Mouse (Mus musculus) heart, embryonic 16.5 days (tissue): Measurements from ENCODE around the gene Ppm1h. TPM values are rescaled to one million over a fixed set of nuclear protein-coding genes. Genes with fewer than 3 reads are reported as not detected.

ENCODE experiments used
- ATAC-seq: fragments of 200-750 bp; cut with Nextera tagmentation; replicated peaks from 2 replicates; pipeline ENCODE4 v1.8.0; 2017; ENCODE audit warnings: moderate number of reproducible peaks; ENCODE audit not compliant: insufficient read depth, low FRiP score; ENCODE audit errors: extremely low read depth
- H3K27ac ChIP-seq: fragments of 300-500 bp; sonication (generic); 2 replicates; pipeline ENCODE4 v1.5.1; 2014; ENCODE audit warnings: mild to moderate bottlenecking, low read length, control low read depth, moderate library complexity
- H3K27me3 ChIP-seq: fragments of 300-500 bp; sonication (generic); 2 replicates; pipeline ENCODE4 v1.6.1; 2014; ENCODE audit warnings: low read length, mixed read lengths; ENCODE audit not compliant: control insufficient read depth, insufficient read depth
- H3K36me3 ChIP-seq: fragments of 300-500 bp; sonication (generic); 2 replicates; pipeline ENCODE4 v1.6.1; 2014; ENCODE audit not compliant: control insufficient read depth, insufficient read depth
- H3K4me1 ChIP-seq: fragments of 300-500 bp; sonication (generic); 2 replicates; pipeline ENCODE4 v1.6.1; 2014; ENCODE audit warnings: low read length, mixed read lengths; ENCODE audit not compliant: control insufficient read depth, insufficient read depth
- H3K4me2 ChIP-seq: fragments of 300-500 bp; sonication (generic); 2 replicates; pipeline ENCODE4 v1.6.1; 2014; ENCODE audit warnings: low read depth, mild to moderate bottlenecking, control low read depth, low read length
- H3K4me3 ChIP-seq: fragments of 300-500 bp; sonication (generic); 2 replicates; pipeline ENCODE4 v1.5.1; 2014; ENCODE audit warnings: mild to moderate bottlenecking, control low read depth, low read length
- H3K9ac ChIP-seq: fragments of 300-500 bp; sonication (generic); 2 replicates; pipeline ENCODE4 v1.6.1; 2014; ENCODE audit warnings: low read length, control low read depth
- H3K9me3 ChIP-seq: fragments of 300-500 bp; sonication (generic); replicated peaks from 2 replicates; pipeline ENCODE4 v1.6.1; 2016; ENCODE audit warnings: low read length; ENCODE audit not compliant: control insufficient read depth
- WGBS: fragments of 180-500 bp; shearing (Covaris S2); extraction: QIAGEN DNeasy Blood & Tissue Kit; methylation state at CpG from one replicate; pipeline ENCODE4 v1.1.7; 2014; 5-methylcytosine and 5-hydroxymethylcytosine counted together
- polyA plus RNA-seq: library from polyadenylated mRNA; unstranded; fragments of >200 nt; fragmentation: Nextera tagmentation; extraction: Ambion mirVana; gene quantifications from 2 replicates; pipeline ENCODE4 v1.2.1, GENCODE M21; 2015

The Ppm1h gene
- polyA plus RNA-seq, 1 experiment from 2014 or later, result 9.4 TPM

GRCm38 (mm10) chr10:122716286-122716685 is 37.7 kb downstream of the Ppm1h start:
- Histone ChIP-seq H3K27ac (no peak overlapping the region), H3K4me1 (peaks cover 5% of the 10 kb centered on the region), H3K9me3 (no peaks in the 10 kb centered on the region), H3K4me2 (no peak overlapping the region), H3K27me3 (no peaks in the 10 kb centered on the region), H3K4me3 (no peak overlapping the region), H3K36me3 (no peaks in the 10 kb centered on the region), H3K9ac (no peak overlapping the region)
- no peak for ATAC-seq
- WGBS, result 67% methylated on average over 8 of the region's 8 CpGs

GRCm38 (mm10) chr10:122716739-122717474 is 38.3 kb downstream of the Ppm1h start:
- 76% methylated on average over 14 of the region's 14 CpGs for WGBS
- no peaks in the 10 kb centered on the region for H3K27me3 ChIP-seq
- H3K4me3 ChIP-seq, result no peak overlapping the region
- no peak overlapping the region for H3K4me2 ChIP-seq
- ATAC-seq, result no peak
- H3K4me1 ChIP-seq, result peaks cover 5% of the 10 kb centered on the region
- H3K27ac ChIP-seq, result no peak overlapping the region
- no peaks in the 10 kb centered on the region for H3K9me3 ChIP-seq
- H3K36me3 ChIP-seq, result no peaks in the 10 kb centered on the region
- no peak overlapping the region for H3K9ac ChIP-seq

GRCm38 (mm10) chr10:122717754-122718415 is 39.3 kb downstream of the Ppm1h start:
- Histone ChIP-seq H3K4me3 (no peak overlapping the region), H3K4me1 (peaks cover 5% of the 10 kb centered on the region), H3K4me2 (no peak overlapping the region), H3K27me3 (no peaks in the 10 kb centered on the region), H3K9me3 (no peaks in the 10 kb centered on the region), H3K36me3 (no peaks in the 10 kb centered on the region), H3K9ac (no peak overlapping the region), H3K27ac (no peak overlapping the region)
- WGBS, result 67% methylated on average over 14 of the region's 14 CpGs
- ATAC-seq, result no peak

GRCm38 (mm10) chr10:122718951-122719350 is 40.4 kb downstream of the Ppm1h start:
- H3K4me3 ChIP-seq, result no peak overlapping the region
- no peaks in the 10 kb centered on the region for H3K27me3 ChIP-seq
- peaks cover 5% of the 10 kb centered on the region for H3K4me1 ChIP-seq
- no peaks in the 10 kb centered on the region for H3K9me3 ChIP-seq
- no peak overlapping the region for H3K4me2 ChIP-seq
- H3K27ac ChIP-seq, result no peak overlapping the region
- 80% methylated on average over 6 of the region's 7 CpGs for WGBS
- ATAC-seq, result no peak
- H3K9ac ChIP-seq, result no peak overlapping the region
- H3K36me3 ChIP-seq, result no peaks in the 10 kb centered on the region

GRCm38 (mm10) chr10:122722111-122722510 is 43.5 kb downstream of the Ppm1h start:
- Histone ChIP-seq H3K27me3 (no peaks in the 10 kb centered on the region), H3K9ac (no peak overlapping the region), H3K4me3 (no peak overlapping the region), H3K36me3 (no peaks in the 10 kb centered on the region), H3K4me1 (peaks cover 3% of the 10 kb centered on the region), H3K9me3 (no peaks in the 10 kb centered on the region), H3K27ac (no peak overlapping the region), H3K4me2 (no peak overlapping the region)
- ATAC-seq, result no peak
- 68% methylated on average over 6 of the region's 6 CpGs for WGBS

- Histone ChIP-seq H3K4me1 (peaks cover 4% of the 10 kb centered on the region; the same call in 1 of the 2 replicates), H3K9me3 (no peaks in the 10 kb centered on the region), H3K4me2 (no peak overlapping the region), H3K27ac (no peak overlapping the region), H3K9ac (no peak overlapping the region), H3K27me3 (no peaks in the 10 kb centered on the region), H3K36me3 (no peaks in the 10 kb centered on the region), H3K4me3 (no peak overlapping the region)
- no peak for ATAC-seq
- WGBS, result 71% methylated on average over 4 of the region's 4 CpGs
These were observed 46.1 kb downstream of the Ppm1h start for GRCm38 (mm10) chr10:122724692-122725091.

GRCm38 (mm10) chr10:122727228-122727627 is 48.7 kb downstream of the Ppm1h start:
- Histone ChIP-seq H3K36me3 (no peaks in the 10 kb centered on the region), H3K27ac (no peak overlapping the region), H3K4me1 (peaks cover 4% of the 10 kb centered on the region; the same call in 1 of the 2 replicates), H3K9me3 (no peaks in the 10 kb centered on the region), H3K9ac (no peak overlapping the region), H3K4me3 (no peak overlapping the region), H3K27me3 (no peaks in the 10 kb centered on the region), H3K4me2 (no peak overlapping the region)
- WGBS, result 21% methylated on average over 4 of the region's 4 CpGs
- no peak for ATAC-seq

GRCm38 (mm10) chr10:122728172-122728571 is 49.6 kb downstream of the Ppm1h start:
- Histone ChIP-seq H3K4me3 (no peak overlapping the region), H3K9ac (no peak overlapping the region), H3K4me2 (no peak overlapping the region), H3K4me1 (peaks cover 4% of the 10 kb centered on the region; the same call in 1 of the 2 replicates), H3K27me3 (no peaks in the 10 kb centered on the region), H3K9me3 (no peaks in the 10 kb centered on the region), H3K36me3 (no peaks in the 10 kb centered on the region), H3K27ac (no peak overlapping the region)
- 88% methylated on average over 2 of the region's 2 CpGs for WGBS
- ATAC-seq, result no peak

- Histone ChIP-seq H3K36me3 (no peaks in the 10 kb centered on the region), H3K4me1 (peaks cover 2% of the 10 kb centered on the region; the same call in 1 of the 2 replicates), H3K27ac (no peak overlapping the region), H3K27me3 (no peaks in the 10 kb centered on the region), H3K4me2 (no peak overlapping the region), H3K4me3 (no peak overlapping the region), H3K9me3 (no peaks in the 10 kb centered on the region), H3K9ac (no peak overlapping the region)
- ATAC-seq, result no peak
- WGBS, result 91% methylated on average over 3 of the region's 3 CpGs
These were observed 53.6 kb downstream of the Ppm1h start for GRCm38 (mm10) chr10:122732146-122732545.
